ENCODE assay signal across 9 mouse cellular contexts in genomic region chr9:21037481-21037891, GRCm38 (mm10). TPM values are rescaled to one million over a fixed set of nuclear protein-coding genes. Genes with fewer than 3 reads are reported as not detected.
DNase-seq lines count a peak whose midpoint lies in the region; ATAC-seq and TF ChIP-seq lines count a peak whose summit lies in the region.
"Had no signal": no experiment of that assay in that cellular context is flagged by ENCODE, and none has a peak within 500 bp of the region (broad histone marks: within the 10 kb centered on the region; RNA-seq: fewer than 3 reads in every experiment).

No protein-coding gene starts in this region.

- H3K9me3 ChIP-seq in embryonic facial prominence, embryonic 10.5 days, result peaks cover 3% of the 10 kb centered on the region; the same call in 1 of the 2 replicates
- no peaks in the 10 kb centered on the region for H3K9me3 ChIP-seq in heart, postnatal 0 days (replicated peaks; ENCODE audit: control insufficient read depth, low read length)
- no peaks in the 10 kb centered on the region for H3K9me3 ChIP-seq in neural tube, embryonic 11.5 days (ENCODE audit: control insufficient read depth, low read length)

- H3K27ac ChIP-seq in embryonic facial prominence, embryonic 10.5 days (replicated peaks), result peak overlapping the region; percentile 3; the same call in 1 of the 2 replicates
- no peak overlapping the region for H3K27ac ChIP-seq in heart, postnatal 0 days (ENCODE audit: low read depth)
- no peak overlapping the region for H3K27ac ChIP-seq in neural tube, embryonic 11.5 days (ENCODE audit: low read depth, low read length)

- H3K4me1 ChIP-seq in embryonic facial prominence, embryonic 10.5 days, result peaks cover 59% of the 10 kb centered on the region
- peaks cover 25% of the 10 kb centered on the region; the same call in 1 of the 2 replicates for H3K4me1 ChIP-seq in heart, postnatal 0 days (ENCODE audit: control insufficient read depth, insufficient read depth)
- H3K4me1 ChIP-seq in neural tube, embryonic 11.5 days (ENCODE audit: control insufficient read depth, insufficient read depth, low read length), result peaks cover 8% of the 10 kb centered on the region; the same call in 1 of the 2 replicates

- ATAC-seq in heart, postnatal 0 days (ENCODE audit: insufficient read depth, low read depth), result peak; percentile 62
- ATAC-seq in neural tube, embryonic 11.5 days (ENCODE audit: insufficient read depth, low FRiP score, low TSS enrichment), result no peak

- H3K4me2 ChIP-seq in heart, postnatal 0 days (ENCODE audit: low read depth, low read length), result peak overlapping the region; percentile 66
- peak overlapping the region; percentile 47 for H3K4me2 ChIP-seq in neural tube, embryonic 11.5 days (ENCODE audit: low read depth)

- TF ChIP-seq EP300 in heart, postnatal 0 days (IDR thresholded peaks at IDR 0.05; ENCODE audit: low read depth), result no peak

- H3K4me3 ChIP-seq in embryonic facial prominence, embryonic 10.5 days, result peak overlapping the region; percentile 48
- H3K4me3 ChIP-seq in heart, postnatal 0 days (ENCODE audit: low read depth, low read length), result peak overlapping the region; percentile 41
- H3K4me3 ChIP-seq in neural tube, embryonic 11.5 days (ENCODE audit: low read depth, low read length), result peak overlapping the region; percentile 27; the same call in 1 of the 2 replicates

- no peak for TF ChIP-seq CTCF in heart, postnatal 0 days (IDR thresholded peaks at IDR 0.05; ENCODE audit: low read depth)

- WGBS in embryonic facial prominence, embryonic 10.5 days, result 1% methylated on average over 31 of the region's 31 CpGs
- 2% methylated on average over 31 of the region's 31 CpGs for WGBS in heart, postnatal 0 days
- 1% methylated on average over 31 of the region's 31 CpGs for WGBS in neural tube, embryonic 11.5 days

- DNase-seq in kidney, adult 18-20 months, result peak; percentile 14
- DNase-seq in kidney, adult 11 months, result no peak
- peak; percentile 63 for DNase-seq in embryonic facial prominence, embryonic 10.5 days (ENCODE audit: low spot score)
- peak; percentile 62 for DNase-seq in heart, postnatal 0 days (ENCODE audit: low spot score)
- peak; percentile 26 to 66 for DNase-seq in layer of hippocampus, postnatal 14 days (ENCODE audit: low spot score in 2 of 2)
- DNase-seq in neural tube, embryonic 11.5 days (ENCODE audit: low spot score), result peak; percentile 24
- no peak for DNase-seq in spleen, postnatal 14 days (ENCODE audit: low spot score in 2 of 2)
- DNase-seq in ovary, adult 18-20 months (ENCODE audit: low spot score), result no peak

- peaks cover 94% of the 10 kb centered on the region for H3K27me3 ChIP-seq in embryonic facial prominence, embryonic 10.5 days (replicated peaks; ENCODE audit: low read depth, poor library complexity, severe bottlenecking)
- H3K27me3 ChIP-seq in heart, postnatal 0 days (ENCODE audit: control insufficient read depth, insufficient read depth, low read length), result peaks cover 67% of the 10 kb centered on the region
- peaks cover 74% of the 10 kb centered on the region for H3K27me3 ChIP-seq in neural tube, embryonic 11.5 days (ENCODE audit: control insufficient read depth, insufficient read depth, low read length)

- H3K36me3 ChIP-seq in embryonic facial prominence, embryonic 10.5 days (replicated peaks), result no peaks in the 10 kb centered on the region
- no peaks in the 10 kb centered on the region for H3K36me3 ChIP-seq in heart, postnatal 0 days (replicated peaks; ENCODE audit: control insufficient read depth, insufficient read depth, low read length)
- H3K36me3 ChIP-seq in neural tube, embryonic 11.5 days (ENCODE audit: control insufficient read depth, insufficient read depth, low read length), result no peaks in the 10 kb centered on the region

- H3K9ac ChIP-seq in heart, postnatal 0 days (replicated peaks; ENCODE audit: low read depth, low read length), result 0 out of 2 replicates have a peak overlapping the region, but pooled peaks have one; percentile 16
- H3K9ac ChIP-seq in neural tube, embryonic 11.5 days (ENCODE audit: low read length), result peak overlapping the region; percentile 41

RNA-seq across cellular contexts. Expression of gene Icam5, which starts 5.6 kb away (rescaled TPM):
- polyA plus RNA-seq in embryonic facial prominence, embryonic 10.5 days (2016; fragmentation: Nextera tagmentation; extraction: Ambion mirVana), result not detected in 2 replicates
- total RNA-seq in heart, postnatal 0 days (2014; rRNA removed; ENCODE audit: low replicate concordance), result not detected in 2 replicates
- polyA plus RNA-seq in heart, postnatal 0 days (2015; fragmentation: Nextera tagmentation; extraction: Ambion mirVana), result 0.04 TPM in 1 of 2 replicates, not detected in the other
- total RNA-seq in layer of hippocampus, postnatal 14 days (2021), result 100 to 1,000 TPM; 337 to 341 TPM
- polyA plus RNA-seq in neural tube, embryonic 11.5 days (2014; fragmentation: Nextera tagmentation; extraction: Ambion mirVana), result 0.11 TPM in 1 of 2 replicates, not detected in the other
- total RNA-seq: hematopoietic stem cell, adult 5-6 weeks had no signal

RNA-seq across cellular contexts. Expression of gene Icam4, which starts 8.3 kb away (rescaled TPM):
- 3.8 and 5.1 TPM in 2 replicates for polyA plus RNA-seq in embryonic facial prominence, embryonic 10.5 days (2016; fragmentation: Nextera tagmentation; extraction: Ambion mirVana)
- 2.4 TPM in 1 of 2 replicates, not detected in the other for total RNA-seq in heart, postnatal 0 days (2014; rRNA removed; ENCODE audit: low replicate concordance)
- polyA plus RNA-seq in heart, postnatal 0 days (2015; fragmentation: Nextera tagmentation; extraction: Ambion mirVana), result 1.3 and 1.6 TPM in 2 replicates
- under 1 TPM; 0.41 to 0.44 TPM for total RNA-seq in layer of hippocampus, postnatal 14 days (2021)
- polyA plus RNA-seq in neural tube, embryonic 11.5 days (2014; fragmentation: Nextera tagmentation; extraction: Ambion mirVana), result 4.2 and 5.8 TPM in 2 replicates

RNA-seq across cellular contexts. Expression of gene Icam1, which starts 21.7 kb away (rescaled TPM):
- polyA plus RNA-seq in embryonic facial prominence, embryonic 10.5 days (2016; fragmentation: Nextera tagmentation; extraction: Ambion mirVana), result 5.9 and 6.0 TPM in 2 replicates
- 16.2 and 19.1 TPM in 2 replicates for total RNA-seq in heart, postnatal 0 days (2014; rRNA removed; ENCODE audit: low replicate concordance)
- polyA plus RNA-seq in heart, postnatal 0 days (2015; fragmentation: Nextera tagmentation; extraction: Ambion mirVana), result 9.0 and 10.6 TPM in 2 replicates
- total RNA-seq in layer of hippocampus, postnatal 14 days (2021), result 1 to 10 TPM; 2.9 to 3.2 TPM
- polyA plus RNA-seq in neural tube, embryonic 11.5 days (2014; fragmentation: Nextera tagmentation; extraction: Ambion mirVana), result 5.6 TPM in 2 replicates

RNA-seq across cellular contexts. Expression of gene Zglp1, which starts 29.4 kb away (rescaled TPM):
- polyA plus RNA-seq in embryonic facial prominence, embryonic 10.5 days (2016; fragmentation: Nextera tagmentation; extraction: Ambion mirVana), result 0.70 and 1.8 TPM in 2 replicates
- not detected in 2 replicates for total RNA-seq in heart, postnatal 0 days (2014; rRNA removed; ENCODE audit: low replicate concordance)
- polyA plus RNA-seq in heart, postnatal 0 days (2015; fragmentation: Nextera tagmentation; extraction: Ambion mirVana), result 0.30 TPM in 1 of 2 replicates, not detected in the other
- total RNA-seq in layer of hippocampus, postnatal 14 days (2021), result 1 to 10 TPM in 1 of 2 experiments, not detected in 1; 2.0 TPM
- polyA plus RNA-seq in neural tube, embryonic 11.5 days (2014; fragmentation: Nextera tagmentation; extraction: Ambion mirVana), result 1.2 and 1.9 TPM in 2 replicates
- total RNA-seq: hematopoietic stem cell, adult 5-6 weeks had no signal

RNA-seq across cellular contexts. Expression of gene Mrpl4, which starts 34.9 kb away (rescaled TPM):
- 154 and 161 TPM in 2 replicates for polyA plus RNA-seq in embryonic facial prominence, embryonic 10.5 days (2016; fragmentation: Nextera tagmentation; extraction: Ambion mirVana)
- 239 and 285 TPM in 2 replicates for total RNA-seq in heart, postnatal 0 days (2014; rRNA removed; ENCODE audit: low replicate concordance)
- 193 and 195 TPM in 2 replicates for polyA plus RNA-seq in heart, postnatal 0 days (2015; fragmentation: Nextera tagmentation; extraction: Ambion mirVana)
- 10 to 100 TPM; 60.4 to 62.8 TPM for total RNA-seq in layer of hippocampus, postnatal 14 days (2021)
- polyA plus RNA-seq in neural tube, embryonic 11.5 days (2014; fragmentation: Nextera tagmentation; extraction: Ambion mirVana), result 131 and 135 TPM in 2 replicates

Comparison
In these comparisons a context has a peak if more than half of its experiments do, and no peak if none do; other contexts are left out.
1. DNase-seq: peak in kidney, adult 18-20 months (single experiment), embryonic facial prominence, embryonic 10.5 days (single experiment), heart, postnatal 0 days (single experiment), layer of hippocampus, postnatal 14 days (2 of 2) and neural tube, embryonic 11.5 days (single experiment); none in kidney, adult 11 months (single experiment), spleen, postnatal 14 days (0 of 2) and ovary, adult 18-20 months (single experiment).
2. Peak in every context shown above with its lines, with median percentiles within 50 percentile points of each other: H3K4me3 ChIP-seq.